Mouse (Mus musculus) hematopoietic stem cell, adult 5-6 weeks (primary cell): Measurements from ENCODE around the gene Fam209. TPM values are rescaled to one million over a fixed set of nuclear protein-coding genes. Genes with fewer than 3 reads are reported as not detected.

Experiments used
- ATAC-seq, 2 experiments: fragments of 125-278 bp in 1 of 2; replicated peaks in 1 of 2; 2 replicates each; pipeline ENCODE4 v1.8.0; 2016 to 2017; ENCODE audit warnings: inconsistent platforms in 2 of 2, mild to moderate bottlenecking in 2 of 2, moderate number of reproducible peaks in 2 of 2, low read depth in 1 of 2, moderate TSS enrichment in 1 of 2; ENCODE audit not compliant: low FRiP score in 2 of 2, poor library complexity in 2 of 2, severe bottlenecking in 2 of 2, insufficient read depth in 1 of 2, low TSS enrichment in 1 of 2
- total RNA-seq: library from RNA; stranded (forward); fragments of 172-1452, 232-1000 nt; gene quantifications from 2 replicates; pipeline ENCODE4 v1.2.3, GENCODE M21; 2017

Fam209 gene
- total RNA-seq, 1 experiment from 2014 or later = 3.1 TPM

GRCm38 (mm10) chr2:172468346-172468819, 3.9 kb upstream of the Fam209 start:
- no peak for ATAC-seq

- no peak for ATAC-seq
Measured at GRCm38 (mm10) chr2:172473591-172473990, 1.3 kb downstream of the Fam209 start.

DNA sequence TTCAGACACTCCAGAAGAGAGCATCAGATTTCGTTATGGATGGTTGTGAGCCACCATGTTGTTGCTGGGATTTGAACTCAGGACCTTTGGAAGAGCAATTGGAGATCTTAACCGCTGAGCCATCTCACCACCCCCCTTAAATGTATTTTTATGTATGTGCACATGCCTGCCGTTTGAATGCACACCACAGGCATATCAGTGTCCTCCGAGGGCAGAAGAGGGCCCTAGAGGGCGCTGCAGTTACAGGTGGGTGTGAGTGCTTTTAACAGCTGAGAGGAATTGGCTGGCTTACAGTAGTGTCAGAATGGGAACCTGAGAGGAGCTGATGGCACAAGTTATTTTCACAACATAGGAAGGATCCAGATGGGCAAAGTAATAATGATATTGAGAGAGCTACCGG, 2.6 kb downstream of the Fam209 start:
- peak in 1 of 2 experiments; percentile 62; a peak in 2 of 4 replicates for ATAC-seq

DNA sequence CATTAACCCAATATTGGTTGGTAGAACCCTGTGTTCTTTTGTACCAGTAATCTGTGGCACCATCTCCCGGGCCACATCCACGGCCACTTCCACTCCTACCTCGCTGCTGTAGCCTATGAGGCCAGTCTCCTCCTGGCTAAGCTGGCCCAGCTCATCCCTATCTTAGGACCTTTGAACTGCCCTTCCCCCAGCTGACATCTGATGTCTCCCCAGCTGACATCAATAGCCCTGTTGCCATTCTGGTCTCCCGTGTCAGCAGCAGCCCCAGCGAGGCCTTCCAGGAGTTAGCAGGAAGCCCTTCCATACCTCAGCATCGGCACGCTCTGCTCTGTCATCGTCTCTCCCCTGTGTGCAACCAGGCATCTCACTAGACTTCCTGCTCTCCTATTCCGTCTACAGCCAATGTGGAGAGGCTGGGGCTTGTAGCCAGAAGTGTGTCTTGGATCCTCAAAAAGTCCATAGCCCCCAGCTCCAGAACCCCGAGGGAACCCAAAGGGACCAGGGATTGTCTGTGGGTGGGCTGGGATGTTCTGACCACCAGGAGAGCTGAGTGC, 4.5 kb downstream of the Fam209 start:
- ATAC-seq = peak in 1 of 2 experiments; percentile 15; a peak in 1 of 4 replicates

DNA sequence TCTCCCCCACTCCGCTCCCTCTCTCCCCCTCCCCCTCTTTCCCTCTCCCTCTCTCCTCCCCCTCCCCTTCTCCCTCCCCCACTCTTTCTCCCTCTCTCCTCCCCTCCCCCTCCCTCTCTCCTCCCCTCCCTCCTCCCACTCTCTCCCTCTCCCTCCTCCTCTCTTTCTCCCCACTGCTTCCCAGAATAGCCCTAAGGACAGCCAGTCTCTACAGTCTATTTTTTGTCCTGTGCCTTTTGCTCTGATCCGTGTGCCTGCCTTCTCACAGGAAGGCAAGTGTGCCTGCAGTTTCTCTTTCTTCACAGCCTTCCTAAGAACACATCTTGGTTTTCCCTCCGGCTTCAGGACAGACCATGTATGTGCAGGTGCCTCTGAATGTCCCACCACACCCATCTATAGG, 5.0 kb downstream of the Fam209 start:
- ATAC-seq = no peak

- ATAC-seq = no peak; a peak in 1 of 4 replicates
Measured at GRCm38 (mm10) chr2:172477860-172478259, 5.5 kb downstream of the Fam209 start.

- 0 out of 4 replicates have a peak, but pooled peaks have one; percentile 7 to 20 for ATAC-seq
Measured at GRCm38 (mm10) chr2:172480296-172480695, 8.0 kb downstream of the Fam209 start.

DNA sequence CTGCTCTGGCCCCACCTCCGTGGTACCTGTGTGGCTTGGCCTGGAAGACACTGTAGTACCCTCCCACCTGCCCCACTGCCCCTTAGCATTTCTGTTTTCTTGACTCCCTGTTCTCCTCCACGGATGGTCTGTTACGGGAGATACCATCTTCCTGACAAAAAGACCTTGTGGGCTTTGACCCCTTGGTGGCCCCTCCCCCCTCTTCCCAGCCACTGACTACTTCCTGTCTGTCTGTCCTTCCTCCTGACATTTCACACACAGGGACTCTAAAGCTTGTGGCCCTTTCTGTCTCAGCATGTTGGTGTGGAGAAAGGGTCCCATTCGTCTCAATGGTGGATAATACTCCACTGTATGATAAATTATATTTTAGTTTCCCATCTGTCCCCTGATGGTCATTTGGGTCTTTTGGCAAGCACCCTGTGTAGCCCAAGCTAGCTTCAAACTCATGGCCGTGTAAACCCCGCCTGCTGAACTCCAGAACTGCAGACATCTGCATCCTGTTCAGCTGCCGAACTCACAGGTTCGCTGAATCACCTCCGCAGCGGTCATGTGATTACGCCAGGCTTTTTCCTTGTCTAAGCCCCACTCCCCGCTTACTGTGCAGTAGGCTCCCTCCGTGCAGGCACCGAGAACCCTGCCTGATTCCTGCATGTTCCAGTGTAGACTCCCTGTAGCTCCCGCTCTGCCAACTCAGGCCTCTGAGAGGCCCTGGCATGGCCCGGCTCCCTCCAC, 9.5 kb downstream of the Fam209 start:
- peak; percentile 58 to 59 for ATAC-seq

DNA sequence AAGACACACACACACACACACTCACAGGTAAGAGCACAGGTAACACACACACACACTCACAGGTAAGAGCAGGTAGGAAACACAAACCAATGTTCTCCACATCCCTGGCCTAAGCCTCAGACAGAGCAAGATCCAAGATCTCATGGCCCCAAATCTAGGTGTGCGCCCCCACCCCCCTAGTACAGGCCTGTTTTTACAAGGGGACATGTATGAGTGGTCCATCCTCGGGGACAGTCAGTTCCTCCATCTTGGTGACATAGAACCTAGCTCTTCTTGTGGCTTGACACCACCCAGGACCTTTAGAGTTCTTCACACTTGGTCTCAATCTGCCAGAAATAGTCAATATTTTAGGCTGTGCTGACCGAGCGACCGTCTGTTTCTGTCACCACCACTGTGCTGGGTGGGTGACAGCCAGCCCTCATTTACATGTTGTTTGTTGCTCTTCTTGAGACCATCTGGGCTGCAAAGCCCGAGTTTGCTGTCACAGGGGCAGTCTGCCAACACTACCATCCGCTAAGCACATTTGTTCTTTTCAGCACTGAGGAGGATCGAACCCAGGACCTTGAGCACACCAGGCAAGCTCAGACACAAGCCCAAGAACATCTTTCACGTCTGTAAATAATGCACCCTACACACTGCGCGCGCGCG, 11.6 kb downstream of the Fam209 start:
- ATAC-seq = no peak

DNA sequence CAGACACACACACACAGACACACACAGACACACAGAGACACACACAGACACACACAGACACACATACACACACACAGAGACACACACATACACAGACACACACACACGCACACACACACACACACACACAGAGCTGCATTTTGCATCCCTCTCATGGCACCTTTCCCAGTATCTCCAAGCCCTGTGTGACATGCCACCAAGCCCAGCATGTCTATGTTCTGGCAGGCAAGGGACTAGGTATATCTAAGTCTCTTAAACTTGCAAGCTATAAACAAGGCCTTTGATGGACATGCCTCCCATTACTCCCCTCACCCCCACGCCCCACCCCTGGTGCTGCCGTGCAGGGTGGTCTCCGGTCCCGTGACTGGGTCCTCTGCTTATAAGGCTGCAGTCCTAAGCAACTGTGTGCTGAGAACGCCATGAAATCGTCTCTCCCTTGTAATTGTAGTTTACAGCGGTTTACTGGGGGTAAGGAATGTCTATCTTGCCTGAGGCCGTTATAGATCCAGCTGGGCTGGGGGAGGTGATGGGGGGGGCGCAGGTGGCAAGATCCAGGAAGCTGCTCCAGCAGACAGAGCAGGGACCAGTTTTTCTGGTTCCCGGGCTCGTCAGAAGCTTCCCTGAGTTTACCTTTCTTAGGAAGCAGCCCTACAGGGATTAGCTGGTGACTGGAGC, 12.5 kb downstream of the Fam209 start:
- ATAC-seq = no peak

- ATAC-seq = no peak
Measured at GRCm38 (mm10) chr2:172496736-172497345, 24.5 kb downstream of the Fam209 start.

GRCm38 (mm10) chr2:172498823-172499222, 26.5 kb downstream of the Fam209 start:
- ATAC-seq = no peak

DNA sequence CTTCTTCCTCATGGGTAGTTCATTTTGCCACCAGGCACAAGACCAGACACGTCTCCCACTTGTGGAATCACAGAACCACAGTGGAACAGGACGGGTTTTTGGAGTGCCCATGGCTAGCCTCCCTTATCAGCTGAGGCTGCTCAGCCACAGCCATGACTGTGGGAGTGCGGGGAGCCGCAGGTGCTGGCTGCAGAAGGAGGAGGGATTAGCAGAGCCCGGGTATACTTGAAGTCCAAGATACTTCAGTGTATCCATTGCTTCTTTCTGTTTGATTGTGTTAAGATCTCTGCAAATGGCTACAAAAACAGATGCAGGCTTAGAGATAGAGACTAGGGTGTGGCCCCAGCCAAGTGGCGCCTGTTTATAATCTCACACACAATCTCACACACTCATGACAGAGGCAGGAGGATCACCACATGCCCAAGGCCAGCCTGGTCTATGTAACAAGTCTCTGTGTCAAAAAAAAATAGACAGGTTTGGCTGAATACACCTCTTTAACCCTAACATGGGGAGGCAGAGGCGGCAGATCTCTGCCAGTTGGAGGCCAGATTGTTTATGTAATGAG, 28.5 kb downstream of the Fam209 start:
- ATAC-seq = no peak

GRCm38 (mm10) chr2:172501341-172501740, 29.0 kb downstream of the Fam209 start:
- ATAC-seq = peak; percentile 64 to 73; a peak in 3 of 4 replicates

DNA sequence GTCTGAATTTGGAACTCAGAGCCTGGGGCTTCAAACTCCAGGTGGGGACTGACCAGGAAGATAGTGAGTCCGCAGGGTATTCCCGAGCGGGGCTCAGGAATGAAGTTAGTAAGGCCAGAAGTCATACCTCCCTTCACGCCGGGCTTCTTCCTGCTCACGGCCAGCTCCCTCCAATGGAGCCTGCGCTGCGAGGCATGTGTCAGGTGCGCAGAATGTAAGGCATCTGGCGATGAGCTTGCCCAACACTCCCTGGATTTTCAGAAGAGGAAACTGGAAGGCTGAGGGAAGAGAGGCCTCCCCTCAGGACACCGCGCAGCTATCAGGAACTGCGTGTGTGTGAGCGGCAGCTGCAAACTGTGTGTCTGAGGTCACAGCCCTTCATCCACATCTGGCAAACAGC, 29.8 kb downstream of the Fam209 start:
- no peak for ATAC-seq

DNA sequence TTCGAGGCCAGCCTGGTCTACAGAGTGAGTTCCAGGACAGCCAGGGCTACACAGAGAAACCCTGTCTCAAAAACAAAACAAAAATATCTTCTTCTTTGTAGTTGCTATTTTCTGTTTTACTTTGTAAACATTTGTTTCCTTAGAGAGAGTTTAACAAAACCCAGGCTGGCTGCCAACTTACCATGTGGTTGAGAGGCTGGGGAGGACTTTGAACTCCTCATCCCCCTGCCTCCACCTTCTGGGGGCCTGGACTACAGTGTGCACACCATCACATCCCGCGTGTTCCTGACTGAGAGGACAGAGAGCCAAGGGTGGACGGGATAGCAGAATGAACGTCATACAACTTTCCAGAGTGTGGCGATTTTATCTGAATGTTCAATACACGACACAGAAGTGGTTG, 33.8 kb downstream of the Fam209 start:
- no peak for ATAC-seq

DNA sequence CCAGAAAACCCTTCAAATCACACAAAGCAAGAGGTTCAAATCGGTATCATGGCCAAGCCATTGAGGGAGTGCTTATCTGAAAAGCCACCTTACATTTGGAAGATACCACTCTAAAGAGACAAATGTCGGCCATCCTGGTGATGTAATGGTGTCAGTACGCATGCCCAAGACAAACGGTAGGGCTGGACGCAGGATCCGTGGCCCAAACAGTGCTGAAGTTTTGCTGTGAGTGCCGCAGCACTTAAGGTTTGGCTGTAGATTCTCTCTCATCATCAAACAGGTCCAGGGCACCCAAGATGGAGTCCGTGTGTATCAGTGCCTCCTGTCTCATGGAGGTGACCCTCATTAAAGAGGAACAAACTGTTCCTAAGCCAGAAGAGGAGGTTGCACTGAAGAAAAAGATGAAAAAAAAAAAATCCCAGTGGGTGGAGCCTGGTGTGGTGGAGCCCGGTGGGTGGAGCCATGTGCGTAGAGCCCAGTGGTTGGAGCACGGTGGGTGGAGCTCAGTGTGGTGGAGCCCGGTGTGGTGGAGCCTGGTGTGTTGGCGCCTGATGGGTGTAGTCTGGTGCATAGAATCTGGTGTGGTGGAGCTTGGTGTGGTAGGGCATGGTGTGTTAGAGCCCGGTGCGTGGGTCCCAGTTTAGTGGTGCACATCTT, 37.9 kb downstream of the Fam209 start:
- no peak for ATAC-seq
